Mouse (Mus musculus): ENCODE measurements around the gene Cep57. TPM values are rescaled to one million over a fixed set of nuclear protein-coding genes. Genes with fewer than 3 reads are reported as not detected.
"Not testable (repeated sequence)": the region's sequence is repeated elsewhere in the genome, so short reads cannot be mapped to it uniquely, and the experiment has no call there.

The Cep57 gene
- polyA plus RNA-seq, 1 experiment from 2014 or later = 51.1 TPM

DNA sequence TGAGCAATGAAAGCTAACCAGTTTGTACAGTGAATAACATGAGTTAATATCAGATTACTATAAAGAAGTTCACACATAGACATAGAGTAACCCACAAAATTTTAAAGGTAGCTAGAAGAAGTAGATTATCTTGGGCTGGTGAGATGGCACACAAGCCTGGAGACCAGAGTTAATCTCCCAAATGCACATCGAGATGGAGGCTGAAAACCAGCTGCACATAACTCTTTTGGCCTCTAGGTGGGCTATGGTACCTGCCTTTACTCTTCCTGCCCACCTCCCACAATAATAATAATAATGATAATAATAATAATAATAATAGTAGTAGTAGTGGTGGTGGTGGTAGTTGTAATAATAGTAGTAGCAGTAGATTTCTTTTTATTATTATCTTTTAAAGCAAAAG lies 32.6 kb downstream of the Cep57 start:
- no peak for ATAC-seq (ENCODE audit: insufficient number of reproducible peaks, low FRiP score, low TSS enrichment, low read depth)
- Histone ChIP-seq H3K4me1 (no peaks in the 10 kb centered on the region), H3K9me3 (replicated peaks) (no peaks in the 10 kb centered on the region), H3K9ac (no peak overlapping the region), H3K4me3 (replicated peaks) (no peak overlapping the region), H3K27me3 (no peaks in the 10 kb centered on the region), H3K4me2 (replicated peaks) (no peak overlapping the region), H3K27ac (replicated peaks) (no peak overlapping the region), H3K36me3 (peaks cover 39% of the 10 kb centered on the region)
- 78% methylated on average over 1 of the region's 1 CpGs for WGBS

DNA sequence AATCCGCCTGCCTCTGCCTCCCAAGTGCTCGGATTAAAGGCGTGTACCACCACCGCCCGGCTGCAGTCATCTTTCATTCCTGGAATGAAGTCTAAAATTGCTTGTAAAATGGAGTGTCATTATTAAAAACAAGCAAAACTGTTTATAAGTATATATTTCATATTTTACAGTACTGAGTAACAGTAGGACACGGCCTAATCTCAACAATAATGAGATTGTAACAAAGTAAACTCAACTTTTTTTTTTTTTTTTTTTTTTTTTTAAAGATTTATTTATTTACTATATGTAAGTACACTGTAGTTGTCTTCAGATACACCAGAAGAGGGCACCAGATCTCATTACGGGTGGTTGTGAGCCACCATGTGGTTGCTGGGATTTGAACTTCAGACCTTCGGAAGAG lies 36.0 kb downstream of the Cep57 start:
- H3K27ac ChIP-seq (replicated peaks); ATAC-seq (ENCODE audit: insufficient number of reproducible peaks, low FRiP score, low TSS enrichment, low read depth); H3K27me3 ChIP-seq; H3K4me2 ChIP-seq (replicated peaks); H3K4me1 ChIP-seq; H3K4me3 ChIP-seq (replicated peaks); H3K9ac ChIP-seq; H3K9me3 ChIP-seq (replicated peaks): not testable (repeated sequence)
- 93% methylated on average over 8 of the region's 8 CpGs for WGBS
- H3K36me3 ChIP-seq = peaks cover 48% of the 10 kb centered on the region

DNA sequence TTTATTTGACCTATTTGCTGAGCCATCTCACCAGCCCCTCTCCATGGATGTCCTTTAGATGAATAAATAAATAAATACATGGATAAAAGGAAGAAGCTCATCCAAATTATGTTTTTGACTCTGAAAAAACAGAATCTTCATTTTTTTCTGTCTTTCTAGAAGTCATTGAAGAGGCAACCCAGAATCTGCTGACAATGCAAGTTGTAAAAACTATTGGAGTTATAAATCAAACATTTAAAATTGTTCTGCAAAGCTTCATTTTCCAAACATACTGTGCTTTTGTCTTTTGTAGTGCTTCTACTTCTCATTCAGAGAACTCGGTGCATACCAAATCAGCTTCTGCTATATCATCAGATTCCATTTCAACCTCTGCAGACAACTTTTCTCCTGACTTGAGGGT lies 44.9 kb downstream of the Cep57 start:
- Histone ChIP-seq H3K9me3 (replicated peaks) (no peaks in the 10 kb centered on the region), H3K4me3 (replicated peaks) (no peak overlapping the region)
- WGBS = 94% methylated on average over 1 of the region's 1 CpGs

DNA sequence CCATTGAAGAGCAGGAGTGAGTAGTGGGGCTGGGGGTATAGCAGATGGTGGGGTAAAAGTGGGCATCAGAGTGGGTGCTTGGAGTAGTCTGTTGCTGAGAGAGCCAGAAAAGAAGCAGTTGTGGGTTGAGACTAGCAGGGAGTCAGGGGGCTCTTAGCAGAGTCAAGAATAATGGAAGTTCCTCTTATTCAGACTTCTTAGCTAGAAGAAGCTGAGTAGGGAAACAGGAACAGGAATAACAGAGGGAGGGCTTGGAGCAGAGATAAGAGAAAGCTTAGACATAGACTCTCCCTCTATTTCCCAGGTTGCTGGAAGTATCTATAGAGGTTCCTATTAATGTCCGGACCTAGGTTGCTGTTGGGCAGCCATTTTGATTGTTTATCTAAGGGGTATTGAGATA lies 52.2 kb downstream of the Cep57 start:
- H3K4me2 ChIP-seq (replicated peaks) = no peak overlapping the region
- no peaks in the 10 kb centered on the region for H3K36me3 ChIP-seq
- 0 out of 2 replicates have a peak, but pooled peaks cover 5% of the 10 kb centered on the region for H3K4me1 ChIP-seq
- H3K4me3 ChIP-seq (replicated peaks) = no peak overlapping the region
- H3K9me3 ChIP-seq (replicated peaks) = no peaks in the 10 kb centered on the region
- 95% methylated on average over 1 of the region's 1 CpGs for WGBS
- no peak overlapping the region for H3K27ac ChIP-seq (replicated peaks)
- H3K9ac ChIP-seq = no peak overlapping the region
- H3K27me3 ChIP-seq = no peaks in the 10 kb centered on the region
- no peak for ATAC-seq (ENCODE audit: insufficient number of reproducible peaks, low FRiP score, low TSS enrichment, low read depth)

More for the DNA sequence above, 44.9 kb downstream of the Cep57 start:
- H3K27ac ChIP-seq (replicated peaks) = no peak overlapping the region
- no peak for ATAC-seq (ENCODE audit: insufficient number of reproducible peaks, low FRiP score, low TSS enrichment, low read depth)
- H3K9ac ChIP-seq = no peak overlapping the region
- 0 out of 2 replicates have a peak, but pooled peaks cover under 1% of the 10 kb centered on the region for H3K4me1 ChIP-seq
- no peak overlapping the region for H3K4me2 ChIP-seq (replicated peaks)
- peaks cover 23% of the 10 kb centered on the region for H3K36me3 ChIP-seq
- no peaks in the 10 kb centered on the region for H3K27me3 ChIP-seq

DNA sequence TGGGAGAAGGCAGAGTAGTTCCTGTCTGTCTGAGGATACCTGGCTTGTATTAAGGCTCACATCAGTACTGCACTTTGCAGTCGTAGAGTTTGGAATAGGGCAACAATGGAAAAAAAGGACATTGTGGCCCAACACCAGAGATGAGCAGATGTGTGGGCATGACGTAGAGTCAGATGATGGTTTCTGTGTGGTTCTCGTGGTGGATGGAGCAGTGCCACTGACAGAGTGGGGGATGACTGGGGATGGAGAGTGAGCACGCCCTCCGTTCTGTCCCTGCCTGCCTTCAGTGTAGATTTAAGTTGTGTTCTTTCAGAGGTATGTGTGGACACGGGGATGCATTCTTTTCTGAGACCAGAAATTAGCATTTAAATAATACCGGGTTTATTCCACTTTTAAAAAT lies 60.3 kb downstream of the Cep57 start:
- H3K4me2 ChIP-seq (replicated peaks) = no peak overlapping the region
- H3K4me1 ChIP-seq = no peaks in the 10 kb centered on the region
- H3K27me3 ChIP-seq = no peaks in the 10 kb centered on the region
- no peak overlapping the region for H3K4me3 ChIP-seq (replicated peaks)
- H3K36me3 ChIP-seq = no peaks in the 10 kb centered on the region
- 82% methylated on average over 7 of the region's 7 CpGs for WGBS
- H3K27ac ChIP-seq (replicated peaks) = no peak overlapping the region
- no peak overlapping the region for H3K9ac ChIP-seq
- no peak for ATAC-seq (ENCODE audit: insufficient number of reproducible peaks, low FRiP score, low TSS enrichment, low read depth)
- no peaks in the 10 kb centered on the region for H3K9me3 ChIP-seq (replicated peaks)

DNA sequence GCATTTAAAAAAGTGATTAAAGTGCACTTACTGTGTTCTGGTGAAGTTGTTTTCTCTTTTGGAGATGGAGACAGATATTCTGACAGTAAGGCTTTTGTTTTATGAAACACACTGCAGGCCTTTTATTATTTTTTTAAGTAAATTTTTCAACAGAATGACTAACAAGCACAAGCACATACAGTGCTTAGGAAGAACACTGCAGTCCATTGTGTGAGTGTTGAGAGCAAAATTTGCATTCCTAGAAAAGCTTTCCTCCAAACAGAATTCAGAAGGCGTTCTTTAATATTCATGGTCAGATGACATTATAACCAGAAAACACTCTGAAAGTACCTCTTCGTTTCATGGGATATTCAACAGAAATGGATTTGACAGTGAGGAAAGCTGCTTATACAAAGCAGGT lies 61.3 kb downstream of the Cep57 start:
- no peak overlapping the region for H3K27ac ChIP-seq (replicated peaks)
- no peak overlapping the region for H3K4me2 ChIP-seq (replicated peaks)
- ATAC-seq (ENCODE audit: insufficient number of reproducible peaks, low FRiP score, low TSS enrichment, low read depth) = no peak
- H3K9ac ChIP-seq = no peak overlapping the region
- 63% methylated on average over 2 of the region's 2 CpGs for WGBS
- no peaks in the 10 kb centered on the region for H3K9me3 ChIP-seq (replicated peaks)
- H3K27me3 ChIP-seq = no peaks in the 10 kb centered on the region
- H3K36me3 ChIP-seq = no peaks in the 10 kb centered on the region
- no peaks in the 10 kb centered on the region for H3K4me1 ChIP-seq
- H3K4me3 ChIP-seq (replicated peaks) = no peak overlapping the region

DNA sequence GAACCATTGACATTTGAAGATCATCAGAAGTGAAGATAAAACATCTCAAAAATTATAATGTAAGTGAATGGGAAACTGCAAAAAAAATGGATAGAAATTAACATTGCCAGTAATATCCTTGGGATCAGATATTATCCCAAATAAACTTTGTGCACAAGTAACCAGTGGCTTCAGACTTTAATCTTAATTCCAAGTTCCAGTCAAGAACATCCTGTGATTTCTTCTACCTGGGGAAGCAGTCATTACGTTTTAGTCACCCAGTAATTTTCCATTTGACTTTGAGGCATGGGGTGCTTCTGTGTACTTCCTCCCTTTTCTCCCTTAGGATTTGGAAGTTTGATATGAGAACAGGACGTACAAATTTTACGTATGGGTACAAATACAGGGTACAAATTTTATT lies 66.5 kb downstream of the Cep57 start:
- Histone ChIP-seq H3K9ac (no peak overlapping the region), H3K4me1 (no peaks in the 10 kb centered on the region), H3K9me3 (replicated peaks) (no peaks in the 10 kb centered on the region), H3K4me3 (replicated peaks) (no peak overlapping the region), H3K27ac (replicated peaks) (no peak overlapping the region), H3K4me2 (replicated peaks) (no peak overlapping the region), H3K27me3 (no peaks in the 10 kb centered on the region), H3K36me3 (peaks cover 4% of the 10 kb centered on the region)
- 88% methylated on average over 3 of the region's 3 CpGs for WGBS
- no peak for ATAC-seq (ENCODE audit: insufficient number of reproducible peaks, low FRiP score, low TSS enrichment, low read depth)

Other genes with a start within 250 kb of the Cep57 start
- 69.0 and 75.2 TPM in 2 replicates for gene Mtmr2, start 78.7 kb downstream of the Cep57 start, polyA plus RNA-seq (2015; fragmentation: Nextera tagmentation; extraction: Ambion mirVana)
- 22.0 and 23.5 TPM in 2 replicates for gene Fam76b, start 609 bp upstream of the Cep57 start, polyA plus RNA-seq (2015; fragmentation: Nextera tagmentation; extraction: Ambion mirVana)

Measured in embryonic facial prominence, embryonic 15.5 days (tissue).